Mouse (Mus musculus): ENCODE data around the gene Ankub1.

DNA sequence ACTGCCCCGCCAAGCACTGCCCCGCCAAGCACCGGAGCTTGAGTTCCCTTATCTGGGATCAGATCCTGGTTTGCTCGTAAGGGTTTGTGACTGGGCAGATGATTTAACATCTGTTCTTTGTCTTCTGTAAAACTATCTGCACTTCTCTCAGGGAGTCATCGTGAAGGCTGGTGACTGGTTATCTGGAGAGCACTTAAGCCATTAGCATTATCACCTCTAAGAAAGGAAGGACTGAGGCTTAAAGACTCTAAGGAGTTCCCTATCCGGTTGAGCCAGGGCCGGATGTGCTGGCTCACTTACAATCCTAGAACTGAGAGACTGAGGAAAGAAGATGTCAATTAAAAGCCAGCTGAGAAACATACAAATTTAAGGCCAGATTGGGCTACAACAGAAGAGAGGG lies 80.8 kb downstream of the Ankub1 start:
- TF ChIP-seq CTCF (IDR thresholded peaks at IDR 0.05; ENCODE audit: control insufficient read depth, insufficient read depth, insufficient replicate concordance, low read depth, low read length) = no peak
- TF ChIP-seq POLR2A (IDR thresholded peaks at IDR 0.05; ENCODE audit: control insufficient read depth, low read depth, low read length) = no peak

All from testis, adult 2 months (tissue).